Comparison of ENCODE assay signal across 21 mouse cellular contexts in genomic region chr6:59414816-59415215, GRCm38 (mm10). TPM values are rescaled to one million over a fixed set of nuclear protein-coding genes. Genes with fewer than 3 reads are reported as not detected.
DNase-seq lines count a peak whose midpoint lies in the region; ATAC-seq and TF ChIP-seq lines count a peak whose summit lies in the region.
"Had no signal": no experiment of that assay in that cellular context is flagged by ENCODE, and none has a peak within 500 bp of the region (broad histone marks: within the 10 kb centered on the region; RNA-seq: fewer than 3 reads in every experiment).

No protein-coding gene starts in this region.

- TF ChIP-seq POLR2A in kidney, adult 2 months (IDR thresholded peaks at IDR 0.05; ENCODE audit: low read depth, low read length), result no peak

- ATAC-seq in kidney, embryonic 16.5 days (ENCODE audit: low FRiP score, low TSS enrichment), result no peak
- ATAC-seq in intestine, embryonic 16.5 days, result peak; percentile 86
- ATAC-seq in stomach, embryonic 15.5 days (ENCODE audit: insufficient read depth, low FRiP score, low read depth), result peak; percentile 83
- ATAC-seq: forebrain, embryonic 16.5 days; hindbrain, postnatal 0 days had no signal

- 65% methylated on average over 6 of the region's 6 CpGs for WGBS in kidney, adult 2 months
- WGBS in kidney, embryonic 16.5 days, result 88% methylated on average over 6 of the region's 6 CpGs
- WGBS in intestine, embryonic 16.5 days, result 66% methylated on average over 6 of the region's 6 CpGs
- 64% methylated on average over 6 of the region's 6 CpGs for WGBS in stomach, embryonic 15.5 days

- no peaks in the 10 kb centered on the region for H3K9me3 ChIP-seq in kidney, embryonic 16.5 days (ENCODE audit: low read length)
- H3K9me3 ChIP-seq in intestine, embryonic 16.5 days (ENCODE audit: control insufficient read depth, low read length), result no peaks in the 10 kb centered on the region
- H3K9me3 ChIP-seq in stomach, embryonic 15.5 days, result no peaks in the 10 kb centered on the region
- H3K9me3 ChIP-seq: embryonic facial prominence, embryonic 15.5 days; G1E; midbrain, embryonic 10.5 days had no signal

- H3K9ac ChIP-seq in kidney, embryonic 16.5 days (replicated peaks; ENCODE audit: low read length), result no peak overlapping the region
- no peak overlapping the region for H3K9ac ChIP-seq in intestine, embryonic 16.5 days (ENCODE audit: low read depth, low read length)
- H3K9ac ChIP-seq in stomach, embryonic 15.5 days, result no peak overlapping the region
- H3K9ac ChIP-seq: embryonic facial prominence, embryonic 15.5 days had no signal

- no peak overlapping the region for H3K4me3 ChIP-seq in kidney, adult 2 months (ENCODE audit: insufficient read depth, low read depth, low read length)
- no peak overlapping the region for H3K4me3 ChIP-seq in kidney, embryonic 16.5 days (ENCODE audit: low read length)
- H3K4me3 ChIP-seq in intestine, embryonic 16.5 days (ENCODE audit: low read length), result no peak overlapping the region
- no peak overlapping the region for H3K4me3 ChIP-seq in stomach, embryonic 15.5 days (replicated peaks)
- H3K4me3 ChIP-seq: embryonic facial prominence, embryonic 15.5 days; midbrain, embryonic 10.5 days had no signal

- no peak overlapping the region for H3K4me2 ChIP-seq in kidney, embryonic 16.5 days (replicated peaks; ENCODE audit: low read depth, low read length)
- H3K4me2 ChIP-seq in intestine, embryonic 16.5 days (ENCODE audit: low read depth, low read length), result no peak overlapping the region
- H3K4me2 ChIP-seq in stomach, embryonic 15.5 days, result no peak overlapping the region
- H3K4me2 ChIP-seq: embryonic facial prominence, embryonic 15.5 days had no signal

- peak; percentile 85 for DNase-seq in kidney, adult 2 months
- peak; percentile 61 to 82 for DNase-seq in kidney, postnatal 25 days
- no peak for DNase-seq in ovary, adult 18-20 months (ENCODE audit: low spot score)
- DNase-seq in left cerebral cortex, postnatal 36 days (ENCODE audit: low spot score in 2 of 2), result no peak
- DNase-seq in layer of hippocampus, adult 11-12 months (ENCODE audit: low spot score), result no peak
- DNase-seq: adrenal gland, postnatal 25 days; cerebellum, adult 18-20 months; cerebellum, postnatal 36 days; gastrocnemius, postnatal 25 days; lung, adult 2 months; lung, postnatal 4 days; right cerebral cortex, postnatal 4 days; thymus, adult 18-20 months had no signal

- no peaks in the 10 kb centered on the region for H3K36me3 ChIP-seq in kidney, adult 2 months (ENCODE audit: control insufficient read depth, insufficient read depth, low read length)
- H3K36me3 ChIP-seq in kidney, embryonic 16.5 days (ENCODE audit: insufficient read depth, low read length), result no peaks in the 10 kb centered on the region
- no peaks in the 10 kb centered on the region for H3K36me3 ChIP-seq in intestine, embryonic 16.5 days (ENCODE audit: control insufficient read depth, insufficient read depth, low read length)
- H3K36me3 ChIP-seq in stomach, embryonic 15.5 days, result no peaks in the 10 kb centered on the region
- H3K36me3 ChIP-seq: embryonic facial prominence, embryonic 15.5 days; G1E; midbrain, embryonic 10.5 days had no signal

- H3K27ac ChIP-seq in kidney, adult 2 months (ENCODE audit: insufficient read depth, low read depth, low read length), result no peak overlapping the region
- no peak overlapping the region for H3K27ac ChIP-seq in kidney, embryonic 16.5 days (ENCODE audit: low read length)
- peak overlapping the region; percentile 53; the same call in 1 of the 2 replicates for H3K27ac ChIP-seq in intestine, embryonic 16.5 days (ENCODE audit: low read length)
- no peak overlapping the region; the same call in 1 of the 2 replicates for H3K27ac ChIP-seq in stomach, embryonic 15.5 days
- H3K27ac ChIP-seq: embryonic facial prominence, embryonic 15.5 days; hindbrain, postnatal 0 days; midbrain, embryonic 10.5 days had no signal

- intact Hi-C loops in left cerebral cortex, postnatal 36 days (cut with DNase I), result loop anchor here (5.0 kb wide), 1 partner anchor 148 kb away; no protein-coding TSS in a partner anchor

- H3K27me3 ChIP-seq in kidney, adult 2 months (replicated peaks; ENCODE audit: control insufficient read depth, insufficient read depth, low read length), result no peaks in the 10 kb centered on the region
- H3K27me3 ChIP-seq in kidney, embryonic 16.5 days (ENCODE audit: insufficient read depth, low read length), result no peaks in the 10 kb centered on the region
- no peaks in the 10 kb centered on the region for H3K27me3 ChIP-seq in intestine, embryonic 16.5 days (replicated peaks; ENCODE audit: control insufficient read depth, insufficient read depth, low read length)
- no peaks in the 10 kb centered on the region for H3K27me3 ChIP-seq in stomach, embryonic 15.5 days (replicated peaks)
- H3K27me3 ChIP-seq: embryonic facial prominence, embryonic 15.5 days had no signal

- peaks cover 10% of the 10 kb centered on the region; the same call in 1 of the 2 replicates for H3K4me1 ChIP-seq in kidney, adult 2 months (ENCODE audit: control insufficient read depth, insufficient read depth, low read length)
- H3K4me1 ChIP-seq in kidney, embryonic 16.5 days (ENCODE audit: insufficient read depth, low read length), result peaks cover 13% of the 10 kb centered on the region
- peaks cover 21% of the 10 kb centered on the region for H3K4me1 ChIP-seq in intestine, embryonic 16.5 days (ENCODE audit: control insufficient read depth, insufficient read depth, low read length)
- H3K4me1 ChIP-seq in stomach, embryonic 15.5 days, result 0 out of 2 replicates have a peak, but pooled peaks cover 3% of the 10 kb centered on the region
- H3K4me1 ChIP-seq: embryonic facial prominence, embryonic 15.5 days had no signal

- no peak for TF ChIP-seq CTCF in kidney, adult 2 months (conservative IDR thresholded peaks at IDR 0.05; ENCODE audit: insufficient read depth, insufficient read length, low read depth, low read length)

RNA-seq across cellular contexts. Expression of gene Gprin3, which starts 11.3 kb away (rescaled TPM):
- 0.72 TPM in 2 replicates for polyA plus RNA-seq in kidney, adult 2 months (2012; rRNA removed)
- 1.7 and 2.4 TPM in 2 replicates for polyA plus RNA-seq in kidney, embryonic 16.5 days (2015; fragmentation: Nextera tagmentation; extraction: Ambion mirVana)
- 6.1 and 6.4 TPM in 2 replicates for polyA plus RNA-seq in intestine, embryonic 16.5 days (2015; fragmentation: Nextera tagmentation; extraction: Ambion mirVana)
- 5.5 and 6.5 TPM in 2 replicates for polyA plus RNA-seq in stomach, embryonic 15.5 days (2015; fragmentation: Nextera tagmentation; extraction: Ambion mirVana)
- 10 to 100 TPM; 11.1 to 13.8 TPM for total RNA-seq in left cerebral cortex, postnatal 36 days (2021)
- polyA plus RNA-seq: G1E had no signal

Comparison
In these comparisons a context has a peak if more than half of its experiments do, and no peak if none do; other contexts are left out.
1. DNase-seq: peak in kidney, adult 2 months (single experiment) and kidney, postnatal 25 days (2 of 2); none in ovary, adult 18-20 months (single experiment), left cerebral cortex, postnatal 36 days (0 of 2) and layer of hippocampus, adult 11-12 months (single experiment).